Mouse (Mus musculus) urinary bladder, adult 18-20 months (tissue): Measurements from ENCODE around the gene Mad2l2.

ENCODE experiments used
- DNase-seq, 2 experiments: peaks; one replicate each; pipeline ENCODE4 v3.0.0; 2022; ENCODE audit warnings: low spot score in 2 of 2, mixed read lengths in 2 of 2

Mad2l2 gene

GRCm38 (mm10) chr4:148143721-148144120, 13.5 kb downstream of the Mad2l2 start:
- DNase-seq, result no peak

- no peak for DNase-seq
Measured at GRCm38 (mm10) chr4:148147714-148148113, 17.5 kb downstream of the Mad2l2 start.

- DNase-seq, result no peak
Measured at GRCm38 (mm10) chr4:148149540-148149939, 19.4 kb downstream of the Mad2l2 start.

GRCm38 (mm10) chr4:148150242-148150641, 20.1 kb downstream of the Mad2l2 start:
- DNase-seq, result no peak

- no peak for DNase-seq
Measured at GRCm38 (mm10) chr4:148150953-148151266, 20.7 kb downstream of the Mad2l2 start.

GRCm38 (mm10) chr4:148151267-148152168, 21.3 kb downstream of the Mad2l2 start, which contains the start of gene Fbxo6:
Fbxo6 (minus strand) TSS chr4:148152140.
- DNase-seq, result peak; percentile 81

GRCm38 (mm10) chr4:148152547-148152946, 22.4 kb downstream of the Mad2l2 start:
- no peak for DNase-seq

- no peak for DNase-seq
Measured at GRCm38 (mm10) chr4:148154006-148154405, 23.8 kb downstream of the Mad2l2 start.

- no peak for DNase-seq
Measured at GRCm38 (mm10) chr4:148154982-148155381, 24.8 kb downstream of the Mad2l2 start.

- DNase-seq, result no peak
Measured at GRCm38 (mm10) chr4:148158436-148159348, 28.5 kb downstream of the Mad2l2 start.

- peak; percentile 88 to 95 for DNase-seq
Measured at GRCm38 (mm10) chr4:148159544-148160435, 29.6 kb downstream of the Mad2l2 start.

GRCm38 (mm10) chr4:148160436-148161390, 30.5 kb downstream of the Mad2l2 start, which contains the start of the genes Fbxo44 and Fbxo2:
Fbxo44 (minus strand) TSS chr4:148160482.
Fbxo2 (plus strand) TSS chr4:148160621.
- no peak for DNase-seq

GRCm38 (mm10) chr4:148164002-148164439, 33.8 kb downstream of the Mad2l2 start:
- DNase-seq, result peak; percentile 60 to 82

- no peak for DNase-seq
Measured at GRCm38 (mm10) chr4:148164461-148164860, 34.3 kb downstream of the Mad2l2 start.

GRCm38 (mm10) chr4:148165551-148165950, 35.4 kb downstream of the Mad2l2 start:
- no peak for DNase-seq

- no peak for DNase-seq
Measured at GRCm38 (mm10) chr4:148166431-148166830, 36.2 kb downstream of the Mad2l2 start.

GRCm38 (mm10) chr4:148166986-148167385, 36.8 kb downstream of the Mad2l2 start:
- DNase-seq, result peak in 1 of 2 experiments; percentile 62

- no peak for DNase-seq
Measured at GRCm38 (mm10) chr4:148168287-148168686, 38.1 kb downstream of the Mad2l2 start.

GRCm38 (mm10) chr4:148169586-148169985, 39.4 kb downstream of the Mad2l2 start:
- no peak for DNase-seq

GRCm38 (mm10) chr4:148170842-148171241, 40.7 kb downstream of the Mad2l2 start:
- DNase-seq, result no peak
